Mouse (Mus musculus) midbrain, embryonic 11.5 days (tissue): Measurements from ENCODE around the gene Defb25. TPM values are rescaled to one million over a fixed set of nuclear protein-coding genes. Genes with fewer than 3 reads are reported as not detected.
A peak's percentile ranks its signal among the peaks of the same experiment; 100 is the strongest.
"Not testable (repeated sequence)": the region's sequence is repeated elsewhere in the genome, so short reads cannot be mapped to it uniquely, and the experiment has no call there.

ENCODE experiments used
- ATAC-seq: fragments of 200-750 bp; cut with Nextera tagmentation; 2 replicates; pipeline ENCODE4 v1.8.0; 2017; ENCODE audit warnings: moderate TSS enrichment, moderate library complexity; ENCODE audit not compliant: low FRiP score
- DNase-seq: peaks from one replicate; pipeline ENCODE4 v3.0.0; 2015; ENCODE audit warnings: low spot score; ENCODE audit errors: missing footprints
- H3K27ac ChIP-seq: fragments of 300-500 bp; sonication (generic); 2 replicates; pipeline ENCODE4 v1.5.1; 2014; ENCODE audit warnings: low read depth, low read length
- H3K27me3 ChIP-seq: fragments of 300-500 bp; sonication (generic); 2 replicates; pipeline ENCODE4 v1.6.1; 2014; ENCODE audit warnings: mild to moderate bottlenecking, low read length, moderate library complexity, mixed read lengths; ENCODE audit not compliant: control insufficient read depth, insufficient read depth
- H3K36me3 ChIP-seq: fragments of 300-500 bp; sonication (generic); 2 replicates; pipeline ENCODE4 v1.6.1; 2014; ENCODE audit warnings: mild to moderate bottlenecking, low read length, moderate library complexity, mixed read lengths; ENCODE audit not compliant: control insufficient read depth, insufficient read depth
- H3K4me1 ChIP-seq: fragments of 300-500 bp; sonication (generic); 2 replicates; pipeline ENCODE4 v1.6.1; 2014; ENCODE audit warnings: low read length; ENCODE audit not compliant: control insufficient read depth, insufficient read depth
- H3K4me2 ChIP-seq: fragments of 300-500 bp; sonication (generic); 2 replicates; pipeline ENCODE4 v1.6.1; 2014; ENCODE audit warnings: mild to moderate bottlenecking, moderate library complexity
- H3K4me3 ChIP-seq: fragments of 300-500 bp; sonication (generic); 2 replicates; pipeline ENCODE4 v1.5.1; 2014; ENCODE audit warnings: low read depth, low read length
- H3K9ac ChIP-seq: fragments of 300-500 bp; sonication (generic); 2 replicates; pipeline ENCODE4 v1.6.1; 2014; ENCODE audit warnings: low read length
- H3K9me3 ChIP-seq: fragments of 300-500 bp; sonication (generic); 2 replicates; pipeline ENCODE4 v1.6.1; 2016; ENCODE audit warnings: low read length; ENCODE audit not compliant: control insufficient read depth
- WGBS: fragments of 180-500 bp; shearing (Covaris S2); extraction: QIAGEN DNeasy Blood & Tissue Kit; methylation state at CpG from one replicate; pipeline ENCODE4 v1.1.7; 2014; 5-methylcytosine and 5-hydroxymethylcytosine counted together
- polyA plus RNA-seq: library from polyadenylated mRNA; unstranded; fragments of >200 nt; fragmentation: Nextera tagmentation; extraction: Ambion mirVana; gene quantifications from 2 replicates; pipeline ENCODE4 v1.2.1, GENCODE M21; 2014

Gene Defb25
- not detected in 2 replicates for polyA plus RNA-seq

DNA sequence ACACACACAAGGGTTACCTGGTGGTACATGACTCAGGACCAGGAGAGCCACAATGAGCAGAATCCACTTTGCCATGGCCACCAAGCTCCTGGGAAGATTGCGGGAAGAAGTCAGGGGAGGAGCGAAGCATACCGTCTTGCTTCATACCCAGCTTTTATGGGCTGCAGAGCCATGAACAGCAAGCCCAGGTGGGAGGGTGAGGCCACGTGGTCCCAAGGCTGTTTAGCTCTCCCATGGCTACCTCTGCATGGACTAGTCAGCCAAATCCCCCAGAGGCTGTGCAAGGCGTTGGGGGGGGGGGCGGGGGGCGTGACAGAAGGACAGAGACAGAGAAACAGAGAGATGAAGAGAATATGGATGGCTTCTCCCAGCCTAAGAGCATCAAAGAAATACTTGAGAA is at the start of gene Defb25:
Gene Defb25, minus strand, starts transcription at position 101 of the 400 bp plus-strand sequence.
- DNase-seq (no peak), ATAC-seq (no peak)
- Histone ChIP-seq H3K4me1 (peaks cover 7% of the 10 kb centered on the region), H3K27ac (no peak within 1 kb of the TSS), H3K36me3 (no peaks in the 10 kb centered on the region), H3K9ac (no peak within 1 kb of the TSS), H3K9me3 (no peaks in the 10 kb centered on the region), H3K4me2 (no peak within 1 kb of the TSS), H3K27me3 (peaks cover 24% of the 10 kb centered on the region), H3K4me3 (no peak within 1 kb of the TSS)
- WGBS, result 90% methylated on average over 6 of the region's 7 CpGs

DNA sequence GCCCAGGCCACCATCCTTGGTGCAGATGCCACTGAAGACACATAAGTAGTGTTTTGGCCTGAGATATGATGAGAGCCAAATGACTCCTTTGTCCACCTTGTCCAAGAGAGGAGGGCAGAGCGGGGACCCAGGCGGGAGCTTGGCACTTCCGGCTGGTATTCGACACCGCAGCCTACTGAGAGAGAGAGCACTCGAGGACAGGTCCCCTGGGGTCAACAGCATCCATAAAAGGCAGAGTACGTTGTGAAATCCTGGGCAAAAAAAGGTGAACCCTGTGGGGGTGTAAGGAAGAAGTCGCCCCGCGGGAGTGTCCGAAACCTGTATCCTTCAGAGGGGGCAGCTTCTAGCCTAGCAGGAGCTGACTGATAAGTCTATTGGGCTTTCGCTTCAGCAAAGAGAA is 49.3 kb upstream of the Defb25 start:
- ATAC-seq, result no peak
- H3K4me3 ChIP-seq, result peak overlapping the region; percentile 96; the same call in 1 of the 2 replicates
- DNase-seq, result no peak
- H3K4me1 ChIP-seq, result peaks cover 22% of the 10 kb centered on the region
- no peaks in the 10 kb centered on the region for H3K9me3 ChIP-seq
- H3K4me2 ChIP-seq, result peak overlapping the region; percentile 83
- peaks cover 16% of the 10 kb centered on the region; the same call in 1 of the 2 replicates for H3K36me3 ChIP-seq
- H3K9ac ChIP-seq, result peak overlapping the region; percentile 96
- H3K27ac ChIP-seq, result no peak overlapping the region
- no peaks in the 10 kb centered on the region for H3K27me3 ChIP-seq
- 91% methylated on average over 12 of the region's 12 CpGs for WGBS

DNA sequence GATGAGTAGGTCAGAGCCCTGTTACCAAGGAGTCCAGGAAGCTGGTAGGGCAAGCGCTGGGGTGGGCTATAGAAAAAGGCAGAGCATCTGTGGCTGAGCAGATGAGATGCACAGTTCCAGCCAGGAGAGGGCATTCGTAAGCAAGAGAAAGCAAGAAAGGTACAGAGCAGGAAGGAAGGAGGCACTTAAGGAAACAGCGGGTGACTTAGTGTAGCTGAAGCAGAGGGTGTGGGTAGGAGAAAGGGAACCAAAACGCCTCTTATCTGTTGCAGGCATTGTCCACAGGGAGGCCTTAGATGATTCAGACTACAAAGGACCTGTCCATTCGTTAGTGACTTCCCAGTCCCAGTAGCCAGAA is 48.8 kb upstream of the Defb25 start:
- no peak for ATAC-seq
- DNase-seq, result no peak
- 53% methylated on average over 5 of the region's 5 CpGs for WGBS
- H3K4me1 ChIP-seq, result peaks cover 22% of the 10 kb centered on the region
- peak overlapping the region; percentile 96 for H3K9ac ChIP-seq
- no peak overlapping the region for H3K27ac ChIP-seq
- no peaks in the 10 kb centered on the region for H3K27me3 ChIP-seq
- peaks cover 12% of the 10 kb centered on the region; the same call in 1 of the 2 replicates for H3K36me3 ChIP-seq
- peak overlapping the region; percentile 83 for H3K4me2 ChIP-seq
- H3K9me3 ChIP-seq, result no peaks in the 10 kb centered on the region
- H3K4me3 ChIP-seq, result peak overlapping the region; percentile 96

DNA sequence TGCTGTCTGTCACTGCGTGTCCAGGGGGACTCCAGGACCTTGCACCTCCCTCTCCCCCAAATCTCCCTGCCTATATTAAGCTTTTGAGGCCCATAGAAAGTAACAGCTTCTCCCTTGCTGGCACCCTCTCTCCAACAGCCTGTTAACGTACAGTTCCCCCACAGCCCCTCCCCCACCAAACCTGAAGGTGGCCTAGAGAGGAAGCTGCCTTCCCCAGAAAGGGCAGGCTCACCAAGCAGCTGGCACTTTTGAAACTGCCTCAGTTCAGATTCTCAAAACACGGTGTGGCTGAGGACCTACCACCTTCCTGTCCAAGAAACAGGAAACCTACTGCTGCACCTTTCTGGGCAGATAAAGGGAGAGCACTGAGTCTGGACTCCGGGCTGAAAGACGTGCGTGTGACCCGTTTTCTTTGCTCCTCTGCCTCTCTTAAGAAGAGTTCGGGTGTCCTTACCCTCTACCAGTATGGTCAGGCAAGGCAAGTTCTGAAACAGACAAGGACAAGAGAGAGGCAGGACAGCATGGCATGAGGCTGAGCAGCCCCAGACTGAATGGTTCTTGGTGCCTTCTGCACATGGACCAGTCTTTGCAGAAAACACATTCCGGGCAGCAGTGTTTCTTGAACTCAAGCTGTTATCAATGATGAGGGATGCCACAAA is 48.3 kb upstream of the Defb25 start:
- DNase-seq, result no peak
- WGBS, result 66% methylated on average over 9 of the region's 9 CpGs

DNA sequence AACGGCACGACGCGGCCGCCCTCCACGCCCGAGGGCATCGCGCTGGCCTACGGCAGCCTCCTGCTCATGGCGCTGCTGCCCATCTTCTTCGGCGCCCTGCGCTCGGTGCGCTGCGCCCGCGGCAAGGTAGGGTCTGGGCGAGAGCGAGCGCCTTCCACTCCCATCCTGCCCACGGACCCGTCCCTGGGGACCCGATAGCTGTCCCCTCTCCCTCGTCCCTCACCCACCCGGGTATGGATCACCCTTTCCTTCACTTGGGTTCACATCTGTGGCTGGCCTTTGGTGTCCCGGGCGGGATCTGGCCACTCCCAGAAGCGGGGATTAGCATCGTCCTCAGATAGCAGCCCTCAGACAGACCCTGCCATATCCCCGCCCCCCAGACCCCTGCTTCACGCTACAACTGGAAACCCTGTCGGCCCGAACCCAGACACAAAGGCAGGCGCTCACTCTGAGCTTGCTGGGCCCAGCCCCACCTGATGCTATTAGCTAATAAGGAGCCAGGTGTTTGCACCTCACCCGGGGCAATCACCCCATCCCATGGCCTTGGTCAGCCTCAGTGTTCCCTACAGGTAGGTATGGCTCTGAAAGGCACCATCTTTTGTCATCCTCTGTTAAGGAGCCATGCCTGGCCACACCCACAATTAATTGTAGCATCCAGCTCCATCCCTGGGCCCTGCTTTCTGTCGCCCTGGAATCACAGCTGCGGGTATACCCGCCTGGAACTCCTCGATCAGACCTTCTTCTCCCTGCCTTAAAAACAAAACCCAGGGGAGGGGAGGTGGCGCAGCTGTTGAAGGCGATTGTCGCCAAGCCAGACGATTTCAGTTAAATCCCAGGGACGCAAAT is 47.0 kb upstream of the Defb25 start:
- peak overlapping the region; percentile 97 for H3K27ac ChIP-seq
- under 1% methylated on average over 46 of the region's 46 CpGs for WGBS

More for the DNA sequence above, 48.3 kb upstream of the Defb25 start:
- Histone ChIP-seq H3K27ac (peak overlapping the region; percentile 97; the same call in 1 of the 2 replicates), H3K9me3 (no peaks in the 10 kb centered on the region), H3K4me1 (peaks cover 22% of the 10 kb centered on the region), H3K4me3 (peak overlapping the region; percentile 96), H3K9ac (peak overlapping the region; percentile 96), H3K36me3 (peaks cover 10% of the 10 kb centered on the region; the same call in 1 of the 2 replicates), H3K27me3 (no peaks in the 10 kb centered on the region), H3K4me2 (peak overlapping the region; percentile 83)
- no peak for ATAC-seq

DNA sequence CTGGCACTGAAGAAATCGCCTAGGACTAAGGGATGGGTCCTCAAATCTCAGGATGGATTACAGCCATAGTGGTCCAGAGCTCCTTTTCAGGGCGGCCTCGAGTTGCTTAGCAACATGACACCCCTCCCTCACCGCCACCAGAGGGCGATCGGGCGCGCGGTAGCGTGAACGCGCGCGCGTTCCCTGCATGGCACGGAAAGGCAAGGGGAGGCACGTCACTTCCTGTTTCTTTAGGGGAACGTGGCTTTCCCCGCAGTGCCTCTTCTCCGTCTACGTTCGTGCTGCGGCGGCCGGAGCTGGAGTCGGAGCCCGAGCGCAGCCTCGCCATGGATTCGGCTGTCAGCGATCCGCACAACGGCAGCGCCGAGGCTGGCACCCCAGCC is 46.4 kb upstream of the Defb25 start, which contains the start of gene H13:
Gene H13, plus strand, starts transcription at position 206 of the 383 bp plus-strand sequence.
- under 1% methylated on average over 35 of the region's 35 CpGs for WGBS
- no peaks in the 10 kb centered on the region for H3K36me3 ChIP-seq

More for the DNA sequence above, 47.0 kb upstream of the Defb25 start:
- H3K4me3 ChIP-seq, result peak overlapping the region; percentile 96
- DNase-seq (peak; percentile 95), ATAC-seq (peak; percentile 87)
- H3K36me3 ChIP-seq, result no peaks in the 10 kb centered on the region; the same call in 1 of the 2 replicates
- H3K4me1 ChIP-seq, result peaks cover 22% of the 10 kb centered on the region
- peak overlapping the region; percentile 83 for H3K4me2 ChIP-seq
- H3K9ac ChIP-seq, result peak overlapping the region; percentile 96
- H3K9me3 ChIP-seq, result no peaks in the 10 kb centered on the region
- no peaks in the 10 kb centered on the region for H3K27me3 ChIP-seq

DNA sequence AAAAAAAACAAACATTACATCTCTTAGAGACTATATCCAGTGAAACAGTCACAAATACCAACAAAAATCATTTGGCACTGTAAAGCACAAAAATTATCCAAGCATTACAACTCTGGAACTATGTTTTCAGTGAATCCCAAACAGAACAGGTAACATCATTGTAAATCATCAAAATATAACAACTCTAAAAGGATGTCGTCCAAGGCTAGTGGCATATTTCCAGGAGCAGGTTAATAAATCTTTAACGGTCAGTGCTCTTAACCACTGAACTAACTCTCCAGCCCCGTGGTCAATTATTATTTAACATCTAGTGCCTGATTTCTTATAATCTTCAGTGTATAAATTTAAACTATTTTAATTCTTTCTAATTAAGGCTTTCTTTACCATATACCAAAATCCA is 43.3 kb upstream of the Defb25 start:
- WGBS, result 81% methylated on average over 3 of the region's 3 CpGs
- not testable (repeated sequence) for H3K9ac ChIP-seq, DNase-seq

More for the DNA sequence above, 46.4 kb upstream of the Defb25 start, which contains the start of gene H13:
- peak within 1 kb of the TSS; percentile 96 for H3K4me3 ChIP-seq
- H3K9me3 ChIP-seq, result no peaks in the 10 kb centered on the region
- ATAC-seq, result peak; percentile 88
- no peaks in the 10 kb centered on the region for H3K27me3 ChIP-seq
- peak within 1 kb of the TSS; percentile 96 for H3K9ac ChIP-seq
- peaks cover 22% of the 10 kb centered on the region for H3K4me1 ChIP-seq
- peak within 1 kb of the TSS; percentile 97 for H3K27ac ChIP-seq
- peak within 1 kb of the TSS; percentile 83 for H3K4me2 ChIP-seq
- DNase-seq, result peak; percentile 100

DNA sequence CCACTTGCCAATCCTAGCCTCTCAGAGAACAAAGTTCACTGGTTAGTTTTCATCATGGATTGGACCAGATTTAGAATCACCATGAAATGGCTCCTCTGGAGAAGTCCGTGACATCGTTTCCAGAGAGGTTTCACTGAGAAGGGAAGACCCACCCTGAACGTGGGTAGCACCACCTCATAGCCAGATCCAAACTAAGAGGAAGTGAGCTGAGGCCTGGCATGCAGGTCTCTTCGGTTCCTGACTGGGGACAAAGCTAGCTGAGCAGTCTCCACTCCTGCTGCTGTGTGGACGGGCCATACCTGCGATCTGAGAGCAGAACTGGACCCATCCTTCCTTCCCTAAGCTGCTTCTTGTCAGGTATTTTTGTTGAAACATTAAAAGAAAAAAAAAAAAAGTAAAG is 38.3 kb upstream of the Defb25 start:
- H3K9ac ChIP-seq, result no peak overlapping the region
- H3K27ac ChIP-seq, result no peak overlapping the region
- H3K27me3 ChIP-seq, result no peaks in the 10 kb centered on the region
- no peak overlapping the region for H3K4me2 ChIP-seq
- no peaks in the 10 kb centered on the region for H3K36me3 ChIP-seq
- no peaks in the 10 kb centered on the region for H3K4me1 ChIP-seq
- WGBS, result 81% methylated on average over 6 of the region's 6 CpGs
- no peak for ATAC-seq
- H3K9me3 ChIP-seq, result no peaks in the 10 kb centered on the region
- DNase-seq, result no peak
- H3K4me3 ChIP-seq, result no peak overlapping the region

More for the DNA sequence above, 43.3 kb upstream of the Defb25 start:
- H3K4me1 ChIP-seq, result peaks cover 11% of the 10 kb centered on the region
- not testable (repeated sequence) for H3K4me3 ChIP-seq, H3K27me3 ChIP-seq, H3K4me2 ChIP-seq, ATAC-seq, H3K36me3 ChIP-seq, H3K27ac ChIP-seq, H3K9me3 ChIP-seq

DNA sequence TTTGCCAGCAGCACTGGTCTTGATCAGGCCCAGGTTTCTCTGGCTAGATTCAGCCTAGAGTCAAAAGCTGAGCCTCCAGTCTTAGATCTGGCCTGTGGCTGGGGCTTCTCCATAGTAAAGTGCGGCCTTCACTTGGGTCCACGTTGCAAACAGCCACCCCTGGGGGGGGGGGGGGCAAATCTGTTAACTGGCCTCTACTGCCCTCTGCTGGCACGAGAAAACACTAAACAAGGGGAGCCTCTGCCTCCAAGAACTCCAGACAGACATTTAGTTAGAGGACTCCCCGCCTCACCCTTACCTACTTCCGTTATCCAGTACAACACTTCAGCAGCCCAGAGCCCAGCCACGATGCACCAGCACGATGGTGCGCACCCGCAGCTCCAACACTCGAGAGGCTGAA is 34.5 kb upstream of the Defb25 start:
- H3K9me3 ChIP-seq, result no peaks in the 10 kb centered on the region
- H3K36me3 ChIP-seq, result no peaks in the 10 kb centered on the region
- DNase-seq (no peak), ATAC-seq (no peak)
- H3K4me3 ChIP-seq, result no peak overlapping the region
- WGBS, result 65% methylated on average over 10 of the region's 10 CpGs
- peaks cover 4% of the 10 kb centered on the region; the same call in 1 of the 2 replicates for H3K4me1 ChIP-seq
- H3K27ac ChIP-seq, result no peak overlapping the region
- H3K9ac ChIP-seq, result no peak overlapping the region
- no peaks in the 10 kb centered on the region for H3K27me3 ChIP-seq
- H3K4me2 ChIP-seq, result no peak overlapping the region
